Mouse (Mus musculus) embryo, embryonic 10.5 days (tissue): Measurements from ENCODE around the gene Cspg4.
"Not testable (repeated sequence)": the region's sequence is repeated elsewhere in the genome, so short reads cannot be mapped to it uniquely, and the experiment has no call there.

Experiments used
- DNase-seq: peaks from one replicate; pipeline ENCODE4 v3.0.0-alpha.2; 2015; ENCODE audit warnings: low spot score

The Cspg4 gene

GRCm38 (mm10) chr9:56893313-56893712 lies 28.5 kb downstream of the Cspg4 start:
- DNase-seq: no peak

GRCm38 (mm10) chr9:56894006-56894405 lies 29.2 kb downstream of the Cspg4 start:
- DNase-seq: peak; percentile 30

- no peak for DNase-seq
Measured at GRCm38 (mm10) chr9:56896779-56897178, 31.9 kb downstream of the Cspg4 start.

DNA sequence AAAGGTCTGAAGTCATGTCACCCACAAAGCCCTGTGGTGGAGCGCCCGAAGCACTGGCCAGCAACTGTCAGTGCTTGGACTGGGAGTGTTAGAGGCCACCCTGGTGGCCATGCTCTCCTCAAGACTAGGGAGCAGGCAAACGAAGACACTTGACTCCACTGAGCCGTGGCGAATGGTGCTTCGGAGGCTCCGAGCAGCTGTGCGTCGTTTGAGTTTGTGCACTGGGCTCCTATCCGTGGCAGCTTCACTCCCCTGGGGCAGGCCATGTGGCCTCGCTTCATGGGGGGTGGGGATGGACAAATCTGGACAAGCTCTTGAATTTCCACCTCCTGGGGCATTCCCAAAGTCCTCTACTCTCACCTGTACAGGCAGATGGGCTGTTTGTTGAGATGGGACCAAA lies 34.6 kb downstream of the Cspg4 start:
- no peak for DNase-seq

DNA sequence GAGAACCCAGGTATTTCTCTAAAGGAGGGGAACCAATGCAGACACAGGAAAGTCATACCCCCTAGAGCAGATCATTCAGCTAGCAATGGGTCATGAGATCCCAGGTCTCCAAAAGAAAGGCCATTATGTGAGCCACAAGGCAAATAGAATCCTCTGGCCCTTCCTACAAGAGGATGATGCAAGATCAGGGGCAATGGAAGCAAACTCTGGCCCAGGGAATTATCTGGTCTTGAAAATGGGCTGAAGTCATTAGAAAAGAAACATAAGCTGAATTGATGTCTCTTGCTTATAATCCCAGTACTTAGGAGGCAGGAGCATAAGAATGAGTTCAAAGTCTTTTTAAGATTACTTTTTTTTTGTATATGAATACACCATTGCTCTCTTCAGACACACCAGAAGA lies 35.2 kb downstream of the Cspg4 start:
- no peak for DNase-seq

DNA sequence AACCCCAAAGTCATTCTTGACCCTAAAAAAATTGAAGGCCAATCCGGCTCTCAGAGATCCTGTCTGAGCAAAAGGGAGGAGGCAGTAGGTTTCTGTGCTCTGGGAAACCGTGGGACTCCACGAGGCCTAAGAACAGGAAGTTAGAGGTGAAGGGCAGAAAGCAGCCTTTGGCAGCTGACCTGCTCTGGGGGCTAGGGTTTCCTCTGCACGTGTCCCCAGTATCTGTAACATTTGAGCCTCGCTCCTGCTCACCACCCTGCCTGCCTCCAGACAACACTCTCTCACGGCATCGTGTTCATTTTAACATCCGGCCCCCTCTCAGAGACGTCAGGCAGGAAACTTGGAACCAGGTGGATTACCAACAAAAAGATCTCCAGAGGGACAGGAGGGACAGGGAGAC lies 35.7 kb downstream of the Cspg4 start:
- DNase-seq: no peak

DNA sequence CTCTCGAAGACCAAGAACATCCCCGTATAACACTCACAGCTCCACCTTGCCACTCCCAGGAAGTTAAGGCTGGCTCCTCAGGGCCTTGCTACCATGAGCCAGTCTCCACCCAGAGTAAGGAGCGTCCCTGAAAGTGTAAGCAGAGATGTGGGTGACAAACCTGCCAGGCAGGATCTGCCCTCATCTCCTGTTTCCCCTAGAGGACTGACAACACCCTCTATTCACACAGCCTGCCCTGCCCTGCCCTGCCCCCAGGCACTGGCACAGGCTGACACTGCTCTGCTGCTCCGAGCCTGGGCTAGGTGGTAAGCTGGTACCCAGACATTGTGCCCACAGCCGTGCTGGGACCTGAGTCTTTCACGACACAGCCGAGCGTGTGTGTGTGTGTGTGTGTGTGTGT lies 36.4 kb downstream of the Cspg4 start:
- no peak for DNase-seq

DNA sequence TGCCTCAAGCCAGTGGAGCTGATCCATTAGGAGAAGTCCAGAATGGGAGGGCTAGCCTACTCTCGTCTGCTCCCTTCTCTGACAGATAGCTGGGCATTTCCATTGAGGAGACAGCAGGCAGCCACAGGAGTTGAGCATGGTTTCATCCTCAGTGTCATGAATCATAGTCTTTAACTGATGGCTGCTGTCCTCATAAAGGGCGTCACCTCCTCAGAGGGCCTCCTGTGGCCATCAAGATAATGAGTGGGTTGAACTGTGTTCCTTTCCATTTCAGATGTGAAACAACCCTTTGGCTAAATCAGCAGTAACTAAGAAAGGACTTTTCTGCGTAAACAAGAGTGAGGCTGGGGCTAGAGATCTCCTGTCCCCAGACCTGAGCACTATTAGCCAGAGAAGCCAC lies 38.8 kb downstream of the Cspg4 start:
- DNase-seq: no peak

- DNase-seq: no peak
Measured at GRCm38 (mm10) chr9:56907549-56907948, 42.7 kb downstream of the Cspg4 start.

- DNase-seq: not testable (repeated sequence)
Measured at GRCm38 (mm10) chr9:56909991-56910390, 45.2 kb downstream of the Cspg4 start.

DNA sequence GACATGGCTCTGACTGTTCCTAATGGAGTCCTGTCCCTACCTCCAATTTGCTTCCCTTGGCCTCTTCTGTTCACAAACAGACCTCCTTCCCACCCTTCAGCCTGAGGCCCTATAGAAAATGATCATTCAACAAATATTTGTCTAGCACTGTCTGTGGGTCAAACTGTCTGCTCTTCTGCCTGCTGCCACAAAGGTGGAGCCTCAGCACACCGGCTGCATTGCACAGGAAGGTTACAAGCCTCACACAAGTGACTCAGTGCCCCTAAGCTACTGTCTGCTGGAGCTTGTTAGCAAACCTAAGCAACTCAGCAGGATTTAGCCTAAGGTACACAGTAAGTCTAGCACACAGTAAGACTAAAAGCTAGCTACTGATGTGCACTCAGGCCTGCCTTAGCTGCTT lies 46.2 kb downstream of the Cspg4 start:
- no peak for DNase-seq

- no peak for DNase-seq
Measured at GRCm38 (mm10) chr9:56913991-56914390, 49.2 kb downstream of the Cspg4 start.

GRCm38 (mm10) chr9:56915116-56915515 lies 50.3 kb downstream of the Cspg4 start:
- no peak for DNase-seq

DNA sequence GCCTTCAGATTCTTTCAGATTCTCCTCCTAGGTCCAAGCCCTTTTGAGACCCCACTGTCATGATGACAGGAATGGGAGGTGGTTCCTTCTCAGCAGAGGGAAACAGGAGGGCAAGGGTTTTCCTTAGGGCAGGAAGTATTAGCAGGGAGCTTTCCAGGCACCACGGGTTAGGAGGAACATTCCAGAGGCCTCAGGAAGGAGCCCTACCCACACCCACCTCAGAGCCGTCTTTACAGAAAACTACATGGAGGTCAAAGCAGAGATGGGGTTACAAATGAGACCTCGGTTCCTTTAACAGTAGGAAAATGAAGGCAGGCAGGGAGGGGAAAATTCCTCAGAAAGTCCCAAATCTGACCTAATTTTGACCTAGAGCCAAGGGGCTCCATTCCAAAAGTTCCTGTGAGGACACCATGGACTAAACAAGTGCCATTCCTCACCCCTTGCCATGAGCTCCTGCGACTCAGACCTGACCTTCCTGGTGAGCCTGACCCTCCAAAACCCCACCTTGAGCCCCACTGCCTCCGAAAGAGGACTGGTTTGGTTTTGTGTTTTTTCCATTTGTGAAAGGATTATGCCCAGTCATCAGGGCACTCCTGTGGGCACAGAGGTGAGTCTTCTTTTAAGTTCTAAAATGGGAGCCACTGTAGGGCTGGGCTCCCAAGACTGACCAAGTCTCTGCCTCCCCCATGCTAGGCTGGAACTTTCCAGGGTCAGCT lies 51.0 kb downstream of the Cspg4 start:
- no peak for DNase-seq

GRCm38 (mm10) chr9:56917131-56917530 lies 52.3 kb downstream of the Cspg4 start:
- no peak for DNase-seq

GRCm38 (mm10) chr9:56918466-56918865 lies 53.6 kb downstream of the Cspg4 start:
- no peak for DNase-seq

- DNase-seq: no peak
Measured at GRCm38 (mm10) chr9:56922746-56923145, 57.9 kb downstream of the Cspg4 start.

- no peak for DNase-seq
Measured at GRCm38 (mm10) chr9:56923841-56924650, 59.2 kb downstream of the Cspg4 start.

GRCm38 (mm10) chr9:56924651-56925027 lies 59.8 kb downstream of the Cspg4 start:
- DNase-seq: peak; percentile 47

DNA sequence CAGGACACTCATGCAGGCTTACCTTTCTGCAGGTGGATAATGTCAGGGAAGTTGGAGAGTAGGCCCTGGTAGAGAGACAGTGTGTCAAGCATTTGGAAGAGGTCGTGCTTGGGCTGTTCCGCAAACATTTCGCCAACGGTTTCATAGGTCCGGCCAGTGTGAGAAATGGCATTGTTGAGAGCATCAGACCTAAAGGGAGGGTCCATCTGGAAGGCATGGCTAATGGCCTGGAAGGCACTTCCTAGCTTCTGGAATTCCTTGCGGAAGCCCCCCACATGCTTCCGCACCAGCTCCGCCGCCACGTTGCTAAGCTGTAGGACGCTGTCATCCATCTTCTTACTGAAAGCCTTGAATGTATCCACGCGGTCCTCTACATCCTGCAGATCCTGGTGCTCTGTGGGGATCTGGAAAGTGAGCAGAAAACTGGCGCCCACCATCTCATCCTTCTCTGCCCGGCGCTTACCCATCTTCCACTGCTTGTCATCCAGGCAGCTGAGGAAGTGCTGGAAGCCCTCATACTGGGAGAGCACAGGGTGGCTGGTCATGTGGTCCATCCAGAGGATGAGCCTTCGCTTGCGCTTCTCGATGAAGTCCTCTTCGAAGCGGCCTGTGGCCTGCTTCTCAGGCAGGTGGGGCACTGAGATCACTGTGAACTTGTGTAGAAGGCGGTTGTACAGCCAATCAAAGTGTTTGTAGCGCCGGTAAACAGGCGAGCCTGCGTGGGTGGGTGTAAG lies 60.6 kb downstream of the Cspg4 start:
- DNase-seq: no peak

DNA sequence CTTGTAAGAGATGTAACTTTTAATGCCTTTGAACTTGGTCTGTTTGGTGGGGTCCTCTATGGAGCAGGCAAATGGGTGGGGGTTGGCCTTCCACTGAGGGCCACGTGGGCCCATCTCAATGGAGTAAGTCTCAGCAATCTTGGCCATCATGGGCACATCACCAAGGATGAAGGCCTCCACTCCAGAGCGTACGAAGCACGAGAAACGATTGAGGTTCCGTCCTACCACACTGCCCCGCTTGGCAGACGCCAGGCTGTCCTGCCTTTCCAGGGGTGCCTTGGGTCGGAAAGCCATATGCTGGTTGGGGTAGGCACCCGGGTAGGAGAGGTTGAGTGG lies 61.2 kb downstream of the Cspg4 start:
- no peak for DNase-seq

GRCm38 (mm10) chr9:56926387-56926786 lies 61.6 kb downstream of the Cspg4 start:
- no peak for DNase-seq
